Mouse (Mus musculus) layer of hippocampus, postnatal 14 days (tissue): Measurements from ENCODE around the gene Olfr1270. TPM values are rescaled to one million over a fixed set of nuclear protein-coding genes. Genes with fewer than 3 reads are reported as not detected.
"Not testable (repeated sequence)": the region's sequence is repeated elsewhere in the genome, so short reads cannot be mapped to it uniquely, and the experiment has no call there.

Experiments used
- DNase-seq, 2 experiments: peaks; one replicate each; pipeline ENCODE4 v3.0.0; 2021 to 2022; ENCODE audit warnings: low spot score in 2 of 2, mixed read lengths in 1 of 2
- long read RNA-seq, 2 experiments: library from polyadenylated mRNA; stranded (forward); transcript quantifications; one replicate each; pipeline ENCODE4 v2.0.0; 2021
- total RNA-seq, 2 experiments: library from RNA; stranded (reverse); gene quantifications; 2 replicates each; pipeline ENCODE4 v1.2.3; 2021

The Olfr1270 gene
- total RNA-seq = not detected
- long read RNA-seq, experiment 1 = 0 reads
- long read RNA-seq, experiment 2 = 0 reads

DNA sequence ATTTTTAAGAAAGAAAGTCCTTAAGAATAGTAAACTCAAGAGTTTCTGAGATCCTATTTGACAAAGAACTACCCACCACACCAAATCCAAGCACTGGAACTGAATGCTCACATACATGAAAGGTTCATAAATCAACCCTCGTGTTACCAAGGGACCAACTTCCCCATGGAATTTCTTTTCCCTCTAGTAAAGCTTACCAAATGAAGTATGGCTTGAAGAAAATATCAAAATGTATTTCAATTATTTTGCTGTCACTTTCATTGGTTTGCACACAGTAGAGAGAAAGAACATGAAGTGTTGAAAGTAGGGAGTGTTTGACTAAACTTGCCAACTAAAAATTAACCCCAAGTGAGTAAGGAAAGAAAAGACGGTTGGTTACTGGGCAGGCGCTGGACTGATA is at the start of gene Olfr1270:
Gene Olfr1270 (minus strand): TSS at position 101 of the 400 bp plus-strand sequence.
- no peak for DNase-seq

DNA sequence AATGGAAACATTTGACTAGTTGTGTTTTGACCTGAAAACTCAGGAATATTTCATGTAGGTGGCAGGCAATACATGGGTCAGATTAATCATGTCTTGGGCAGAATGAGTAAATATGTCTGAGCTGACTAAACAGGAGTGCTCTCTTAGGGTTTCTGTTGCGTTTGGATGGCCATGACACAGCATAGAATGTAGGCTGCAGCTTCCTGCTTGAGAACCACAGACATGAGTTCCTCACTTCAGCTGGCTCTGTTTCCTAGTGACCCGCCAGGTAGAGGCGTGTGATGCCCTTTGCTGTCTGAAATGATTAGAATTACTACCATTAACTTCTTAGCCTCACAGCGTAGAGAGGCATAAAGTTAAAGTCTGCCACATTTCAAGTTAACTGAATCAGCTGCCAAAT is 46.7 kb upstream of the Olfr1270 start:
- DNase-seq = not testable (repeated sequence)

DNA sequence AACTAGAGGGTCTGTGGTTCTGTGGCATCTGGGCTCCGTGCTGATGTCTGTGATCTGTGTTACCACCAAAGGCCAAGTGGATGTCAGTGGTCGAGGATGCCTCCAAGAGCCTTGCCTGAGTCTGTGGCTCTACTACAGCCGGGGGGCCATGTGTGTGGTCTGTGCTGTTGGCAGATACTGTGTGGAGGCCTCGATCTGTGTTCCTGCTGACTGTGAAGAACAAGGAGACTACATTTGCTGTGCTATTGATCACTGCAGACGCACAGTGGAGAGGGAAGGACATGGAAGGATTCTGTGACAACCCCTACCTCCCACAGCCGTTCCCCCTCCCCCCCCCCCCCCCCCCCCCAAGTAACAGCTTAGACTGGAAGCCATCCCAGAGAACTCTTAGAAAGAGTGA is 42.4 kb upstream of the Olfr1270 start:
- DNase-seq = not testable (repeated sequence)

DNA sequence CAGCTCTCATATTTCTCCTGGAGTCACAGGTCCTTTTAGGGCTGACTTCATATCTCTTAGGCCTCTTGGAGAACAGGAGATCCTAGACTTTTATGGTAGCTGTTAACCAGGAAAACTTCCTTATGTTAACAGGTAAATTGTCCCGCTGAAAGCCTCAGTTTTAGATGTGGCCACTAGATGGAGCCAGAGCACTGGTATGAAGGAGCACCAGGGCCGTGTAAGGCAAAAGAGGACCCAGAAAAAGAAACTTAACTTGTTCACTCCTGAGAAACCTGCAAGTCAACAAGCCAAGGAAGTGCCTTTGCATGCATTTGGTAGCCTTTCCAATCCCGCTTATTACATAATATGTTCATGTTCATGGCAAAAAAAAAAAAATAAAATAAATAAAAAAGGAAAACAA is 41.9 kb upstream of the Olfr1270 start:
- DNase-seq = not testable (repeated sequence)

DNA sequence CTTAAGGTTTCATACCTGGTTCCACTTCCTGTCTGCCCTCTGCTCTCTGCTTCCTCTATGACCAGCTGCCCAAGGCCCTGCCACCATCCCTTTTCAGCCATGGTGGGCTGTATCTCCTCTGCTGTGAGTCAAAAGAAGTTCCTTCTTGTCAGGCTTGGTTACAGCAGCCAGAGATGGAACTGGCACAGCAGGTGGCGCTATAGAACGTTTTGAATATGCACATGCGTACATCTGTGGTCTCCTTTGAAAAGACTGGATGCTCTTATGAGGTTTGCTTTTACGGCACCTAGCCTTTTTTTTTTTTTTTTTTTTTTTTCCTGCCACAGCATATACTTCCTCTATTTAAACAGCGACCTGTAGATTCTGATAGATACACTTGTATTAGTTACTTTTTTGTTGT is 34.2 kb upstream of the Olfr1270 start:
- not testable (repeated sequence) for DNase-seq

DNA sequence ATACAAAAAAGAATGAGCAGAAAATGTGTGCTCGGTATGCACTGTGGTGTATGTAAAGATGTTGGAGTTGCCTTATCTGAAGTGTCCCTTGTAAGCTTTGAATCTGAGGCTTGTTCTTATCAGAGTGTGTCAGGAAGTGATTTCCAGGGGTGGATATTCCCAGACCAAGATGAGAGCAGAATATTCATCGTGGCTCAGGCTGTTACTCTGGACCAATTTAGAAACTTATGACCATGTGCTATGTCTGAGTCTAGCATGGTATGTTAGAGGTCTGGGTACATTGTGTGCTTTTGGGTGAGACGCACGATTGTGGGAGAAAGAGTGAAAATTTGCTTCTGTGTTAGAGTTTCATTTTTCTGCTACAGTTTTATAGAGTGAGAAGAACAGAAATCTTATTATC is 33.2 kb upstream of the Olfr1270 start:
- DNase-seq = not testable (repeated sequence)

DNA sequence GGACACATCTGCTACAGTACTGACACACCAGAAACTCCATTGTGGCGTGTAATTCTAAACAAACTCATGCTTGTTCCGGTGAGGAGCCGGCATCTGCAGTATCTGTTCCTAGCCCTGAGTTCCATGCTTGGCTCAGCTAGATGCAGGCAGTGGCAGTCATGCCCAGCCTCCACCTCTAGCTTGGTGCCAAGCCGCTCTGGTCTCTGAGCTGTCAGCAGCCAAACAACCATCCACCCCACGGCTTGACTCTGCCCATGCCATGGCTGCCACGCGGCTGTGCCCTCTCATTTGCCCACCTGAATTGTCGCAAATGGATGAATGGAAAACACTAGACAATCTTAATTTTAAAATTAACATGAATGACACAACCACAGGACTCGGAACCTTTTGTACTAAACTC is 1.0 kb upstream of the Olfr1270 start:
- DNase-seq = peak in 1 of 2 experiments; percentile 1

DNA sequence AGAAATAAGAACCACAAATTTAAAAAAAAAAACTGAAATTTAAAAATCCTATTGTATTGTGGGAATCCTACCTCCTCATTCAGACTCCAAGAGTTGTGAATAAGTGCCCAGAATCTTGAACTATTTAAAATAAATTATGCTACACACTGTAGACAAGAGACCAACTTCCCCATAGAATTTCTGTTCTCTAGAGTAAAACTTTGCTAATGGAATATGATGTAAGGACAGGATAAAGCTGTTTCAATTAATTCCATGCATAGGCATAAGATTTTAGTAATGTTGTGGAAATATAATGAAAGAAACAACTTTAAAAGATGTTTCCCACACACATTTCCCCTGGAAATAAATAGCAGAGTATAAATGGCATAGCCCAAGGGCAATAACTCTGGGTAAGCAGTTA is 10.7 kb downstream of the Olfr1270 start, which contains the start of gene Olfr32:
Gene Olfr32 (minus strand): TSS at position 101 of the 400 bp plus-strand sequence.
- no peak for DNase-seq

DNA sequence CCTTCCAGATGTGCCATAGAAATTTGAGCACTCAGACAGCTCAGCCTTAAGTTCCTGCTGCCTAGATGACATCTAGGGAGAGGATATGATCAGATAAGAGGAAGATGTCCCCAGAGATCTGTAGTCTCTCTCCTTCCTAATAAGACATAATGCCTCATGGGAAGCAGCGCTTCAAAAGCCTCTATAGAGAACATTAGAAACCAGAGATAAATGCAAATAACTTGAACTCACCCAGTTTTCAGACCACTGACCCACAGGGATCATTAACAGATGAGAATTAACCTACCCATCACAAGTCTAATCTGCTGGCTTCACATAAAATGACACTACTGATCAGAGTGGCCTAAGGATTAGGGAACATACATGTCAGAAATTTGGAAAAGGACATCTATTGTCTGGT is 31.6 kb downstream of the Olfr1270 start, which contains the start of gene Olfr1269:
Gene Olfr1269 (minus strand): TSS at position 101 of the 400 bp plus-strand sequence.
- DNase-seq = no peak

Other genes starting within 250 kb of the Olfr1270 start
- gene Olfr1258, start 225.8 kb downstream of the Olfr1270 start, total RNA-seq = not detected
- not detected for gene Olfr1259, start 204.4 kb downstream of the Olfr1270 start, total RNA-seq
- not detected for gene Olfr1260, start 178.8 kb downstream of the Olfr1270 start, total RNA-seq
- not detected for gene Olfr1261, start 161.9 kb downstream of the Olfr1270 start, total RNA-seq
- gene Olfr1262, start 152.9 kb downstream of the Olfr1270 start, total RNA-seq = not detected
- not detected for gene Olfr1263, start 141.0 kb downstream of the Olfr1270 start, total RNA-seq
- not detected for gene Olfr1264, start 127.5 kb downstream of the Olfr1270 start, total RNA-seq
- gene Olfr1265, start 117.8 kb downstream of the Olfr1270 start, total RNA-seq = not detected
- gene Olfr140, start 89.5 kb downstream of the Olfr1270 start, total RNA-seq = not detected
- gene Olfr1269, start 31.7 kb downstream of the Olfr1270 start, total RNA-seq = not detected
- gene Olfr32, start 10.8 kb downstream of the Olfr1270 start, total RNA-seq = not detected
- under 1 TPM in 1 of 2 experiments, not detected in 1; 0.19 TPM for gene Olfr1506, start 71.4 kb upstream of the Olfr1270 start, total RNA-seq
- gene Olfr142, start 104.5 kb upstream of the Olfr1270 start, total RNA-seq = not detected
- gene Olfr1271, start 117.9 kb upstream of the Olfr1270 start, total RNA-seq = not detected
- not detected for gene Olfr1272, start 139.8 kb upstream of the Olfr1270 start, total RNA-seq
- under 1 TPM in 1 of 2 experiments, not detected in 1; 0.23 TPM for gene Gm13769, start 169.1 kb upstream of the Olfr1270 start, total RNA-seq
- not detected for gene Olfr1274-ps, start 245.6 kb upstream of the Olfr1270 start, total RNA-seq